Mouse (Mus musculus) spleen, postnatal 10 days (tissue): ENCODE data around the gene Gm20806.
"Not testable (repeated sequence)": the region's sequence is repeated elsewhere in the genome, so short reads cannot be mapped to it uniquely, and the experiment has no call there.

Experiments
- DNase-seq, 2 experiments: peaks; one replicate each; pipeline ENCODE4 v3.0.0; 2021 to 2022; ENCODE audit warnings: low spot score in 2 of 2

Gene Gm20806

GRCm38 (mm10) chrY:78837956-78838355 lies at the start of gene Gm20806:
Gene Gm20806, minus strand, starts transcription at chrY:78838056.
- DNase-seq: not testable (repeated sequence)
